Mouse (Mus musculus): Measurements from ENCODE around the gene Naip1. TPM values are rescaled to one million over a fixed set of nuclear protein-coding genes. Genes with fewer than 3 reads are reported as not detected.
"Not testable (repeated sequence)": the region's sequence is repeated elsewhere in the genome, so short reads cannot be mapped to it uniquely, and the experiment has no call there.

Naip1 gene
- total RNA-seq, 2 experiments from 2014 or later = not detected

GRCm38 (mm10) chr13:100391021-100391420 lies 61.6 kb downstream of the Naip1 start:
- not testable (repeated sequence) for DNase-seq

GRCm38 (mm10) chr13:100370536-100370935 lies 82.1 kb downstream of the Naip1 start:
- no peak for DNase-seq

Other genes with a start within 250 kb of the Naip1 start
- gene Naip5, start 206.5 kb downstream of the Naip1 start, total RNA-seq (2021) = under 1 TPM; 0.14 to 0.20 TPM
- under 1 TPM; 0.09 to 0.11 TPM for gene Naip6, start 135.2 kb downstream of the Naip1 start, total RNA-seq (2021)
- 10 to 100 TPM; 25.9 to 30.0 TPM for gene Gtf2h2, start 39.7 kb upstream of the Naip1 start, total RNA-seq (2021)
- gene Ocln, start 99.8 kb upstream of the Naip1 start, total RNA-seq (2021) = under 1 TPM; 0.54 to 0.78 TPM
- 1 to 10 TPM; 1.2 TPM for gene Marveld2, start 164.1 kb upstream of the Naip1 start, total RNA-seq (2021)
- gene Ak6, start 198.1 kb upstream of the Naip1 start, total RNA-seq (2021) = 10 to 100 TPM; 66.7 to 71.5 TPM
- 10 to 100 TPM; 11.0 to 11.7 TPM for gene Rad17, start 198.2 kb upstream of the Naip1 start, total RNA-seq (2021)
- gene Taf9, start 198.7 kb upstream of the Naip1 start, total RNA-seq (2021) = 10 to 100 TPM; 10.8 to 12.9 TPM
- gene Ccdc125, start 216.8 kb upstream of the Naip1 start, total RNA-seq (2021) = 1 to 10 TPM in 1 of 2 experiments, under 1 TPM in 1; 0.94 to 1.4 TPM

All from gastrocnemius, postnatal 10 days (tissue).